Mouse (Mus musculus) liver, embryonic 16.5 days (tissue): ENCODE results near the gene Clns1a. TPM values are rescaled to one million over a fixed set of nuclear protein-coding genes. Genes with fewer than 3 reads are reported as not detected.

Source experiments
- ATAC-seq: fragments of 200-750 bp; cut with Nextera tagmentation; 2 replicates; pipeline ENCODE4 v1.8.0; 2017; ENCODE audit warnings: low read depth, mild to moderate bottlenecking, moderate number of reproducible peaks, moderate library complexity
- H3K27ac ChIP-seq: fragments of 300-500 bp; sonication (generic); 2 replicates; pipeline ENCODE4 v1.5.1; 2014; ENCODE audit warnings: mild to moderate bottlenecking, low read length
- H3K27me3 ChIP-seq: fragments of 300-500 bp; sonication (generic); 2 replicates; pipeline ENCODE4 v1.6.1; 2014; ENCODE audit warnings: low read depth, low read length, mixed read lengths; ENCODE audit not compliant: control insufficient read depth, insufficient read depth
- H3K36me3 ChIP-seq: fragments of 300-500 bp; sonication (generic); 2 replicates; pipeline ENCODE4 v1.6.1; 2014; ENCODE audit warnings: mild to moderate bottlenecking; ENCODE audit not compliant: control insufficient read depth, insufficient read depth
- H3K4me1 ChIP-seq: fragments of 300-500 bp; sonication (generic); 2 replicates; pipeline ENCODE4 v1.6.1; 2014; ENCODE audit warnings: low read depth, low read length, mixed read lengths; ENCODE audit not compliant: control insufficient read depth
- H3K4me2 ChIP-seq: fragments of 300-500 bp; sonication (generic); 2 replicates; pipeline ENCODE4 v1.6.1; 2014; ENCODE audit warnings: low read depth, low read length, mixed read lengths
- H3K4me3 ChIP-seq: fragments of 300-500 bp; sonication (generic); 2 replicates; pipeline ENCODE4 v1.5.1; 2014; ENCODE audit warnings: low read depth, mild to moderate bottlenecking, low read length
- H3K9ac ChIP-seq: fragments of 300-500 bp; sonication (generic); 2 replicates; pipeline ENCODE4 v1.6.1; 2014; ENCODE audit warnings: low read depth, low read length
- H3K9me3 ChIP-seq: fragments of 300-500 bp; sonication (generic); replicated peaks from 2 replicates; pipeline ENCODE4 v1.6.1; 2016; ENCODE audit warnings: low read length; ENCODE audit not compliant: control insufficient read depth
- WGBS: fragments of 180-500 bp; shearing (Covaris S2); extraction: QIAGEN DNeasy Blood & Tissue Kit; methylation state at CpG from one replicate; pipeline ENCODE4 v1.1.7; 2014; ENCODE audit not compliant: insufficient replicate concordance; 5-methylcytosine and 5-hydroxymethylcytosine counted together
- polyA plus RNA-seq: library from polyadenylated mRNA; unstranded; fragments of >200 nt; fragmentation: Nextera tagmentation; extraction: Ambion mirVana; gene quantifications from 2 replicates; pipeline ENCODE4 v1.2.1, GENCODE M21; 2015

Clns1a gene
- polyA plus RNA-seq, 1 experiment from 2014 or later, result 50.8 TPM

DNA sequence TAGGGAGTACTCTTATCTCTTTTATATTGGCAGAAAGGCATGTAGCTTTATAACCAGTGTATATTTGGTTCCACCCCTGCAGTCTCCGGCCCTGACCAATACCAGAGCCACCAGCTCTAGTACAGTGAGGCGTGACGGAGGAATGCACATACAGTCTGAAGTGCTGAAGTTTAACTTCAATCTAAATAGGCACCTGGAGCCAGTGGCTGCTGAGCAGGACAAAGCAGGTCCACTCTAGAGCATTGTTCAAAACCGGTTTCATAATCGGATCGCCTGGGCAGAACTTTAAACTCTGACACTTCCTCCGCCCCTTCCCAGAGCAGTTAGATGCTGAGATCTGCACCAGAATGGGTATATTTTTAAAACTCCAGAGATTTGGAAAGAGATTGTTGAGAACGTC lies 38.6 kb downstream of the Clns1a start:
- Histone ChIP-seq H3K4me3 (peak overlapping the region; percentile 36), H3K4me1 (peaks cover 42% of the 10 kb centered on the region), H3K9me3 (no peaks in the 10 kb centered on the region), H3K36me3 (no peaks in the 10 kb centered on the region), H3K9ac (no peak overlapping the region), H3K27ac (no peak overlapping the region), H3K27me3 (no peaks in the 10 kb centered on the region), H3K4me2 (peak overlapping the region; percentile 28; the same call in 1 of the 2 replicates)
- 63% methylated on average over 8 of the region's 8 CpGs for WGBS
- no peak for ATAC-seq

DNA sequence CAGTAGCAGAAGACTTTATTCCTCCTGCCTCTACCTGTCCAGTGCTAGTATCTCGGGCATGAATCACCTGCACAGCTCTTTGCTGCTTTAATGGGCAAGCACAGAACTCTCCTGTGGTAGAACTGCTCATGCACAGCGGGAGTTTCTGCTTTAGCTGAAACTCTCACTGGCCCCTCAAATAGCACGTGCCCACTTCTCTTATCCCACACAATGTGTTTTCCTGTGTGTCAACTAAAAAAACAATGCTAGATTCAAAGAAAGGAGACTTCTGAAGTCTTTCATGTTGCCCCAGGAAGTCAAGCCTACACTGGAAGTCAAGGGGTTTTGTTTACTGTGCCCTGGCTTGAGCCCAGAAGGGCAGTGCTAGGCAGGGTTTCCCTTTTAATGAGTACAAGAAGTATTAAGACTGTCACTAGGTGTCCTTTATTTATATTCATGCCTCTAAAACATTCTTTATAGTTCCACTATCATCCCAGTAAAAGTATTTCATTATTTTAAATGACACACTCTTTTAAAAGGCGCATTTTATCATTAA lies 39.5 kb downstream of the Clns1a start:
- no peak for ATAC-seq
- Histone ChIP-seq H3K9me3 (no peaks in the 10 kb centered on the region), H3K4me2 (peak overlapping the region; percentile 28), H3K27ac (no peak overlapping the region), H3K27me3 (no peaks in the 10 kb centered on the region), H3K4me1 (peaks cover 39% of the 10 kb centered on the region), H3K36me3 (no peaks in the 10 kb centered on the region), H3K4me3 (peak overlapping the region; percentile 36), H3K9ac (no peak overlapping the region)
- 42% methylated on average over 4 of the region's 4 CpGs for WGBS

DNA sequence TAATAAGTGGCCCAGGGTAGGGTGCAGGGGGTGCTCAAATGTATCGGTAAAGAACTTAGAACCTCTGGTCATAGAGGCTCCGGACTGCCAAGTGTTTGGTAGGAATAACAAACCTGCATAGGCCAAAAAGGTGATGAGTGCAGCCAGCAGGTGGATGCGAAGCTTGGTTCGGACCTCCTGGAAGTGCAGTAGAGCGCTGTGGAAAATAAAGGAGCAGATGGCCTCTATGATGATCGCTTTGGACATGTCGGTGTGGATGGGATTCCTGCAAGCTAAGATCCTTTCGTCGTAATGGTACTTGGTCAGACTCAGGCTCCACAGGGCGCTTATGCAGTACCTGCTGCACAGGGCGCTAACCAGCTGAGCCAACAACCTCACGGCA lies 40.8 kb downstream of the Clns1a start:
- no peaks in the 10 kb centered on the region for H3K36me3 ChIP-seq
- H3K4me2 ChIP-seq, result peak overlapping the region; percentile 99
- H3K4me1 ChIP-seq, result peaks cover 48% of the 10 kb centered on the region
- ATAC-seq, result no peak
- no peaks in the 10 kb centered on the region for H3K9me3 ChIP-seq
- H3K4me3 ChIP-seq, result peak overlapping the region; percentile 80
- H3K27ac ChIP-seq, result peak overlapping the region; percentile 66; the same call in 1 of the 2 replicates
- WGBS, result 6% methylated on average over 12 of the region's 12 CpGs
- H3K27me3 ChIP-seq, result no peaks in the 10 kb centered on the region
- peak overlapping the region; percentile 83 for H3K9ac ChIP-seq

DNA sequence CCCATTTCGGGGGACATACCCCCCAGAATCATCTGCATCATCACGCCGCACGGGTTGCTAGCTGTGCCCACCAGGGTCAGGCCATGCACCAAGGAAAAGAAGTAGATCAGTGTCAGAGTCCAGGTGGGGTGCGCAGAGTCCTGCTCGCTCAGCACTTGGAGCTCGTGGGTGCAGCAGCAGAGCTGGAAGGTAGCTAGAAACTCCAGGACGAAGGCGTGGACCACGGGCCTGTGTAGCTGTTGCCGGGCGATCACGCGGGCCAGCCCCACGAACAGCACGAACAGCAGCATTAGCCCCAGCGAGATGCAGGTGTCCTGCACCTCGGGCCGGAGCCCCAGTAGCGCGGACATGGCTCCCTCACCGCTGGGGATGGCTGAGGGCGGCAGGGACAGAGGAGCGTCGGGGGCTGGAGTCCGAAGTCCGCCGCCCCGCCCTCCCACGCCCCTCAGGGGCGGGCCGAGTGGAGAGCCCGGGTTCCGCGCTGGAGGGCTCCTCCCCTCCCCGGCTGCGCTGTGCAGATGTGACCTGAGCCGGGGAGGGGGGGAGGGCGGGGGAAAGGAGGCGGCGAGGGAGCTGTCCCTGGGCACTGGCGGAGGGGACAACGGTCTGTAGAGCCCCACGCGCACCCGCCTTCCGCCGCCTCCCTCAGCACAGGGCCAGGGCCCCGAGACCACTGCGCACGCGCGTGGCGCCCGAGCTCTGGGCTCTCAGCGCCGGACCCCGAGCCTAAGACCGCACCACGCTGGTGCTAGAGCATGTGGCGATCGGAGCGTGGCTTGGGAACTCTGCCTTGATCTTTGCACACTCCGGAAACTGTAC lies 41.4 kb downstream of the Clns1a start, which contains the start of gene Aqp11:
TSS of gene Aqp11 (minus strand) at position 652 of the 819 bp plus-strand sequence.
- Histone ChIP-seq H3K27ac (peak within 1 kb of the TSS; percentile 77), H3K4me1 (peaks cover 49% of the 10 kb centered on the region), H3K4me2 (peak within 1 kb of the TSS; percentile 99), H3K9ac (peak within 1 kb of the TSS; percentile 83), H3K4me3 (peak within 1 kb of the TSS; percentile 80), H3K27me3 (no peaks in the 10 kb centered on the region), H3K9me3 (no peaks in the 10 kb centered on the region), H3K36me3 (no peaks in the 10 kb centered on the region)
- ATAC-seq, result peak; percentile 91
- under 1% methylated on average over 55 of the region's 64 CpGs for WGBS

DNA sequence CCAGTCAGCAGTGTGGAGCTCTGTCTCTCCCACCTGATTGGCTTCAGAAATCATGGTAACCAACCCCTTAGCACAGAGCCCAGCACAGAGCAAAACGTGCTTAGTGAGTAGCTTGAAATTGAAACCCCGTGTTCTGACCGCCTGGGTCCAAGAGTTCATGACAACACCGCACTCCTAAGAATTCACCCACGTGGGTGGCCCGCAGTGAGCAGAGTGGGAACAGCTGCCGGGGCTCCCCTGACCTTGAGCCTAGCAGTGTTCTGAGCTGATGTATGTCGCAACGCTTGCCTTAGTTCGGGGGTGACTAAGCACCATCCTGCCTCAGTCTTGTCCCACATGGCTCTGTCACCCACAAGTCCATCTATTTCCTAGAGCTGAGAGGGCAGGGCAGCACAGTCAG lies 44.5 kb downstream of the Clns1a start:
- H3K9ac ChIP-seq, result no peak overlapping the region
- ATAC-seq, result peak; percentile 53

DNA sequence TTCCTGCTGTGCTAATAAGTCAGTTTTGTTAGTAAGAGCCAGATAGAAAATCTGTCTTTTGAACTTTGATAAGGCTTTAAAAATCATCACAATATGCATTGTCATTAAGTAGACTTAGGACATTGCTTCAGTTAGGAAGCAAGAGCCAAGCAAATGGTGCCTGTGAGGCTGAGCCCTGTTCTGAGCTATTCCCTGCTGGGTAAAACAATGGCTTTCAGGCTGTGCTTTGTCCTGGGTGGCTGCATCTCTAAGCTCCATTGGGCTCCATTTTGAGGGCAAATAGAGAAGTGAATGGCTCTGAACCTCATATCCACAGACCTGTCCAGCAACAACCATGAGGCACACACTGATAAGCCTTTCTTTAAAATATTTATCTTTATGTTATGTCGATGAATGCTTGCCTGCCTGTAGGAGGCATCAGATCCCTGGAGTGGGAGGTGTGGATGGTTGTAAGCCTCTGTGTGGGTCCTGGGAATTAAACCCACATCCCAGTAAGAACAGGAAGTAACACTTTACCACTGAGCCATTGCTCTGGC lies 45.4 kb downstream of the Clns1a start:
- Histone ChIP-seq H3K9me3 (no peaks in the 10 kb centered on the region), H3K9ac (no peak overlapping the region), H3K4me3 (no peak overlapping the region), H3K27me3 (no peaks in the 10 kb centered on the region), H3K36me3 (no peaks in the 10 kb centered on the region), H3K4me2 (no peak overlapping the region), H3K4me1 (peaks cover 37% of the 10 kb centered on the region), H3K27ac (peak overlapping the region; percentile 4)
- ATAC-seq, result no peak
- 13% methylated on average over 1 of the region's 1 CpGs for WGBS

More for the DNA sequence above, 44.5 kb downstream of the Clns1a start:
- Histone ChIP-seq H3K4me2 (no peak overlapping the region), H3K27ac (peak overlapping the region; percentile 74), H3K27me3 (no peaks in the 10 kb centered on the region), H3K9me3 (no peaks in the 10 kb centered on the region), H3K4me3 (no peak overlapping the region), H3K36me3 (no peaks in the 10 kb centered on the region), H3K4me1 (peaks cover 29% of the 10 kb centered on the region)
- 60% methylated on average over 10 of the region's 10 CpGs for WGBS

DNA sequence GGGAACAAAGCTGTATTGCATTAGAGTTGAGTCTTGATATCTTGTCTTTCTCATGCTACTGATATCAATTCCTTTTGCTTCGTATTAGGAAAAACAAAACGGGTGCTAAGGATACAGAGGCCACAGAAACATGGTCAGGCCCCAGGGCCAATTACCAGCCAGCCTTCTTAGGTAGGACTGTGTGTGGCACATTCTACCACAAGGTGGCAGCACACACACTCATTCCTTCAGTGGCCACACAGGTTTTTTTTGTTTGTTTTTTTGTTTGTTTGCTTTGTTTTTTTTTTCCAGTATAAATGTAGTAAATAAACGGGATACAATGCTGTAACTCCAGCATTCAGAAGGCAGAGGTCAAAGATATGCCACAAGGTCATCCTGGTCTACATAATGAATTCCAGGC lies 48.9 kb downstream of the Clns1a start:
- Histone ChIP-seq H3K4me3 (no peak overlapping the region), H3K36me3 (no peaks in the 10 kb centered on the region), H3K4me2 (no peak overlapping the region), H3K9me3 (no peaks in the 10 kb centered on the region), H3K4me1 (peaks cover 50% of the 10 kb centered on the region), H3K27ac (no peak overlapping the region), H3K9ac (no peak overlapping the region), H3K27me3 (no peaks in the 10 kb centered on the region)
- no peak for ATAC-seq
- 5% methylated on average over 3 of the region's 3 CpGs for WGBS

DNA sequence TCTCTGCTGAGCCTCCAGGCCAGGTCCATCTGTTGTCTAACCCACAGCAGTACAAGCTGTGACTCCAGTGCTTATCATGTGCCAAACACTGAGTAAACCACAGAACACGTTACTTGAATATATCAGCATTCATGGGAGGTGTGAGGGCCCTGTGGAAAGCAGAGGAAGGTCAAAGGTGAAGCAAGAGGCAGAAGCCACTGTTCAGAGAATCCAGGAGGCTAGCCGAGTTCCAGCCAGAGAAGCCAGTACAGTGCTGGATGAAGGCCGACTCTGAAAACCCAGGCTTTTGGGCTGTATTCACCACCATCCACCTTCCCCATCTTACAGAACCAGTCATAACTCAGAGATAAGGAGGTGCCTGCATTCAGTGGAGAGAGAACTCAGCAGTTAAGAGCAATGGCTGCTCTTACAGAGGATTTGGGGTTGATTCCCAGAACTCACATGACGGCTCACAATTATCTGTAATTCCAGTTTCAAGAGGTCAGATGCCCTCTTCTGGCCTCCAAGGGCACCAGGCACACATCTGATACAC lies 50.8 kb downstream of the Clns1a start:
- peak overlapping the region; percentile 47 for H3K9ac ChIP-seq
- H3K9me3 ChIP-seq, result no peaks in the 10 kb centered on the region
- peak overlapping the region; percentile 9; the same call in 1 of the 2 replicates for H3K4me3 ChIP-seq
- H3K27me3 ChIP-seq, result no peaks in the 10 kb centered on the region
- WGBS, result 13% methylated on average over 4 of the region's 4 CpGs
- peak overlapping the region; percentile 65; the same call in 1 of the 2 replicates for H3K4me2 ChIP-seq
- peaks cover 35% of the 10 kb centered on the region for H3K4me1 ChIP-seq
- ATAC-seq, result peak; percentile 84
- peak overlapping the region; percentile 93 for H3K27ac ChIP-seq
- no peaks in the 10 kb centered on the region for H3K36me3 ChIP-seq
